Mouse (Mus musculus) kidney, postnatal 0 days (tissue): ENCODE data around the gene Vezt. TPM values are rescaled to one million over a fixed set of nuclear protein-coding genes. Genes with fewer than 3 reads are reported as not detected.

Source experiments
- ATAC-seq: fragments of 200-750 bp; cut with Nextera tagmentation; replicated peaks from 2 replicates; pipeline ENCODE4 v1.8.0; 2017; ENCODE audit warnings: low read depth, moderate number of reproducible peaks, moderate TSS enrichment, moderate library complexity; ENCODE audit not compliant: low FRiP score
- DNase-seq: peaks from one replicate; pipeline ENCODE4 v3.0.0-alpha.2; 2016; ENCODE audit warnings: low spot score
- H3K27ac ChIP-seq: fragments of 300-500 bp; sonication (generic); 2 replicates; pipeline ENCODE4 v1.5.1; 2014; ENCODE audit warnings: mild to moderate bottlenecking
- H3K27me3 ChIP-seq: fragments of 300-500 bp; sonication (generic); 2 replicates; pipeline ENCODE4 v1.6.1; 2014; ENCODE audit warnings: low read length, mixed read lengths; ENCODE audit not compliant: insufficient read depth
- H3K36me3 ChIP-seq: fragments of 300-500 bp; sonication (generic); 2 replicates; pipeline ENCODE4 v1.6.1; 2014; ENCODE audit warnings: low read length, mixed read lengths; ENCODE audit not compliant: insufficient read depth
- H3K4me1 ChIP-seq: fragments of 300-500 bp; sonication (generic); replicated peaks from 2 replicates; pipeline ENCODE4 v1.6.1; 2014; ENCODE audit warnings: antibody characterized with exemption, low read length, mixed read lengths; ENCODE audit not compliant: insufficient read depth
- H3K4me2 ChIP-seq: fragments of 300-500 bp; sonication (generic); 2 replicates; pipeline ENCODE4 v1.6.1; 2014; ENCODE audit warnings: mild to moderate bottlenecking, low read length, moderate library complexity, mixed read lengths
- H3K4me3 ChIP-seq: fragments of 300-500 bp; sonication (generic); replicated peaks from 2 replicates; pipeline ENCODE4 v1.5.1; 2014; ENCODE audit warnings: low read depth, low read length
- H3K9ac ChIP-seq: fragments of 300-500 bp; sonication (generic); 2 replicates; pipeline ENCODE4 v1.6.1; 2014; ENCODE audit warnings: low read depth, low read length
- H3K9me3 ChIP-seq: fragments of 300-500 bp; sonication (generic); replicated peaks from 2 replicates; pipeline ENCODE4 v1.6.1; 2016; ENCODE audit warnings: low read length, inconsistent platforms, mixed read lengths
- CTCF ChIP-seq: IDR thresholded peaks from 2 replicates; pipeline ENCODE4 v1.5.1; 2016; ENCODE audit warnings: antibody characterized with exemption, low read depth, mild to moderate bottlenecking, moderate library complexity
- WGBS: fragments of 180-500 bp; shearing (Covaris S2); extraction: QIAGEN DNeasy Blood & Tissue Kit; methylation state at CpG from one replicate; pipeline ENCODE4 v1.1.7; 2014; 5-methylcytosine and 5-hydroxymethylcytosine counted together
- polyA plus RNA-seq: library from polyadenylated mRNA; unstranded; fragments of >200 nt; fragmentation: Nextera tagmentation; extraction: Ambion mirVana; gene quantifications from 2 replicates; pipeline ENCODE4 v1.2.1, GENCODE M21; 2015

The Vezt gene
- polyA plus RNA-seq, 1 experiment from 2014 or later: 20.8 TPM

DNA sequence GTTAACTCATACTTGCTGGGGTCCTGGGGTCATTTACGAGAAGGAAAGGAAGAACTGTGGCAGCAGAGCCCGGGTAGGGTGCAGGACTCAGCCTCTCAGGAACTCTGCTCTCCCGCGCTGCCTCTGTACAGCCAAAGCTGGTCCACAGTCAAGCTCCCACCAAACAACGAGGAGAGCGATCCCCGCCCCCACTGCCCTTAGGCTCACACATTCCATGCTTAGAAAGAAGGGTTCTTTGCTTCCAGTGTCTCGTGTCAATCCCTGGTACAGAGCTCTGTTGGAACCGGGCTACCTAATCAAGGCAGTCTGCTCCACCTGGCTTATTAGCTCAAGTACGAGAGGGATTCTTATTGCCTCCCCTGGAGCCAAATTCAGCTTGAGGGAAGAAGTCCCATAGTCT, 128.2 kb downstream of the Vezt start:
- TF ChIP-seq CTCF: no peak
- DNase-seq: no peak
- ATAC-seq: no peak
- Histone ChIP-seq H3K4me2 (no peak overlapping the region), H3K4me1 (no peaks in the 10 kb centered on the region), H3K4me3 (no peak overlapping the region), H3K36me3 (no peaks in the 10 kb centered on the region), H3K9ac (no peak overlapping the region), H3K9me3 (no peaks in the 10 kb centered on the region), H3K27ac (no peak overlapping the region), H3K27me3 (no peaks in the 10 kb centered on the region)
- 41% methylated on average over 10 of the region's 10 CpGs for WGBS

DNA sequence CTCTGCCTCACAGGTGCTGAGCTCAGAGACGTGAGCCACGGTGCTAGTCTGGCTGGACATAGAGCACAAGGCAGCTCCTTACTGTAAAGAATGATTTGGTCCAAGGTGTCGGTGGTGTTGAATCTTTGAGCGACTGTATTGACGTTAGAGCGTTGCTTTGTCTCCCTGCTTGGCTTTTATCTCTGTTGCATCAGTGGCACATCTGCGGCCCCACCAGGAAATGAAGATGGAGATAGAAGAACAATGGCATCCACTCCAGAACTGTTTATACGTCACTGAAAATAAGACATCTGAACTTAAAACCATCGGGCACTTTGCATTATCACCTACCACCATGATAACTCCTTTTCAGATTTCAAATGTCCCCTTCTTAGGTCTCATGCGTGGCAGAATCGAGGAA, 135.7 kb downstream of the Vezt start:
- no peak for TF ChIP-seq CTCF
- DNase-seq (no peak), ATAC-seq (no peak)
- WGBS: 86% methylated on average over 11 of the region's 11 CpGs
- Histone ChIP-seq H3K27ac (no peak overlapping the region), H3K4me2 (no peak overlapping the region), H3K9me3 (no peaks in the 10 kb centered on the region), H3K4me1 (no peaks in the 10 kb centered on the region), H3K27me3 (no peaks in the 10 kb centered on the region), H3K4me3 (no peak overlapping the region), H3K9ac (no peak overlapping the region), H3K36me3 (no peaks in the 10 kb centered on the region)

- Histone ChIP-seq H3K9ac (no peak overlapping the region), H3K4me1 (no peaks in the 10 kb centered on the region), H3K4me3 (no peak overlapping the region), H3K27me3 (no peaks in the 10 kb centered on the region), H3K9me3 (no peaks in the 10 kb centered on the region), H3K36me3 (no peaks in the 10 kb centered on the region), H3K4me2 (no peak overlapping the region), H3K27ac (no peak overlapping the region)
- DNase-seq (peak; percentile 31), ATAC-seq (no peak; the same call in 1 of the 2 replicates)
- 43% methylated on average over 2 of the region's 2 CpGs for WGBS
- no peak for TF ChIP-seq CTCF
Measured at GRCm38 (mm10) chr10:93899303-93899702, 136.3 kb downstream of the Vezt start.

GRCm38 (mm10) chr10:93897043-93897646, 138.5 kb downstream of the Vezt start, which contains the start of gene Metap2:
Metap2 (minus strand) TSS chr10:93897093.
- Histone ChIP-seq H3K4me2 (no peak within 1 kb of the TSS), H3K4me1 (no peaks in the 10 kb centered on the region), H3K36me3 (no peaks in the 10 kb centered on the region), H3K27ac (no peak within 1 kb of the TSS), H3K9me3 (no peaks in the 10 kb centered on the region), H3K9ac (no peak within 1 kb of the TSS), H3K4me3 (no peak within 1 kb of the TSS), H3K27me3 (no peaks in the 10 kb centered on the region)
- DNase-seq (no peak), ATAC-seq (no peak)
- 74% methylated on average over 7 of the region's 7 CpGs for WGBS
- TF ChIP-seq CTCF: no peak

- Histone ChIP-seq H3K36me3 (no peaks in the 10 kb centered on the region), H3K4me1 (0 out of 2 replicates have a peak, but pooled peaks cover 4% of the 10 kb centered on the region), H3K9ac (no peak overlapping the region), H3K4me3 (no peak overlapping the region), H3K4me2 (no peak overlapping the region), H3K9me3 (no peaks in the 10 kb centered on the region), H3K27ac (no peak overlapping the region), H3K27me3 (no peaks in the 10 kb centered on the region)
- no peak for TF ChIP-seq CTCF
- WGBS: 93% methylated on average over 4 of the region's 4 CpGs
- DNase-seq (no peak), ATAC-seq (no peak)
Measured at GRCm38 (mm10) chr10:93892551-93892950, 143.1 kb downstream of the Vezt start.

DNA sequence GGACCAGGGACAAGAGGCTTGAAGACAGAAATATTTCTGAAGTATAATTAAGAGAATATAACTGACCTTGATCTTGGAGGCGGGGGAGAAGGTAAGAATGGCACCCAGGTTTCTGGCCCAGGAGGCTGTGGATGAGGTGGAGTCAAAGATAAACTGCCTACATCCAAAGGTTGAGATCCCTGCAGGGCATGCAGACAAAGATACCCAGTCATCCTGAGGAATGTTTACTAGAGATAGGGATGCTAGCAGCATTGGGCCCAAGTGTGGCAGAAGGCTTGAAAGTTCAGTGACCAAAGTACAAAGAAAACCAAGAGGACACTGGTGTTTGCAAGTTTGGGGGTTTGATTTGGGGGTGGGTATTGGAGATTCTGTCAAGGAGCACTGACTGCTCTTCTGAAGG, 144.6 kb downstream of the Vezt start:
- Histone ChIP-seq H3K4me3 (no peak overlapping the region), H3K9me3 (no peaks in the 10 kb centered on the region), H3K4me1 (0 out of 2 replicates have a peak, but pooled peaks cover 4% of the 10 kb centered on the region), H3K36me3 (no peaks in the 10 kb centered on the region), H3K4me2 (no peak overlapping the region), H3K27ac (no peak overlapping the region), H3K9ac (no peak overlapping the region), H3K27me3 (no peaks in the 10 kb centered on the region)
- ATAC-seq (no peak), DNase-seq (no peak)
- 96% methylated on average over 1 of the region's 1 CpGs for WGBS
- no peak for TF ChIP-seq CTCF

- TF ChIP-seq CTCF: no peak
- ATAC-seq: no peak
- no peak overlapping the region for H3K9ac ChIP-seq
- H3K4me1 ChIP-seq: 0 out of 2 replicates have a peak, but pooled peaks cover 4% of the 10 kb centered on the region
- no peak overlapping the region for H3K27ac ChIP-seq
- no peaks in the 10 kb centered on the region for H3K27me3 ChIP-seq
- no peak overlapping the region for H3K4me3 ChIP-seq
- no peak for DNase-seq
- no peaks in the 10 kb centered on the region for H3K9me3 ChIP-seq
- no peaks in the 10 kb centered on the region for H3K36me3 ChIP-seq
- H3K4me2 ChIP-seq: peak overlapping the region; percentile 75; the same call in 1 of the 2 replicates
- WGBS: 71% methylated on average over 4 of the region's 4 CpGs
Measured at GRCm38 (mm10) chr10:93890565-93890964, 145.1 kb downstream of the Vezt start.
